Mouse (Mus musculus) left cerebral cortex, postnatal 14 days (tissue): ENCODE data around the gene Pdgfc. TPM values are rescaled to one million over a fixed set of nuclear protein-coding genes. Genes with fewer than 3 reads are reported as not detected.
A peak's percentile ranks its signal among the peaks of the same experiment; 100 is the strongest.

ENCODE experiments used
- DNase-seq, 2 experiments: peaks; one replicate each; pipeline ENCODE4 v3.0.0; 2021 to 2022; ENCODE audit warnings: low spot score in 2 of 2, mixed read lengths in 1 of 2
- intact Hi-C: fragments of 180-260 bp; cut with DNase I; formaldehyde crosslinking; loops from one replicate; pipeline ENCODE4 v1.15.1; 2025
- total RNA-seq, 2 experiments: library from RNA; stranded (reverse); gene quantifications; 2 replicates each; pipeline ENCODE4 v1.2.3; 2021

Gene Pdgfc
- total RNA-seq, 2 experiments from 2014 or later = 6.5 TPM

- DNase-seq = peak; percentile 40 to 49
- intact Hi-C loops = loop anchor here (5.0 kb wide), 3 partner anchors 443 to 888 kb away; no protein-coding TSS in a partner anchor
Observed at GRCm38 (mm10) chr3:81039131-81039653, 3.0 kb downstream of the Pdgfc start.

- intact Hi-C loops = no loop called here
- no peak for DNase-seq
Observed at GRCm38 (mm10) chr3:81044653-81045343, 8.6 kb downstream of the Pdgfc start.

DNA sequence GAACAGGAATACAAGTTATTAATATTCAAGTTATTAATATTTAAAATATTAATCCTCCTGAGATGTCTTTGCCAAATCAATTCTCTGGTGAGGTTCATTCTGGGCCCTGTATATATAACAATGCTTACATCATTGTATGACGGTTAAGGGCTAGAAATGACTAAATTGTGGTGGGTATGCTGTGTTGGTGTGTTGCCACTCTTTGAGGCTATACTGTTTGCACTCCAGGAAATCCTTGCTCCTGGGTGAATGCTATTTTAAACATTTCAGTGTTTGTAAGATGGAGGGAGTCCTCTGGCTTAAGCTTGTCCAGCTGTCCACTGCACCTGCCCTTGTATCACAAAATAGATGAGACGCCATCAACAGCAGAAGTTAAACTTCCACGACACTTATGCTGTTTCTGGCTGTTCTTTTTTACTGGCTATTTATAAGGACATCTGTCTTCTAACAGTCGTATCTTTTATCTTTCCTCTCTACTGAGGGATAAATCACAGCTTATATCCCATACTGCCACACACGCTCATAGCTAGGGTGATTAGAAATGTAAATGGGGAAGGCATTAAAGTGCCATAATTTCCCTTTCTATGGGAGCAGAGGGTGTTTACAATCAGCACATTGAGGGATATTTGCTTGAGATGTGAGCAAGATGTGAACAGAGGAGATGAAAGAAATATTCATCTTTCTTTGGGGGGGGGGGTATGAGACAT, 9.3 kb downstream of the Pdgfc start:
- no peak for DNase-seq
- intact Hi-C loops = no loop called here

GRCm38 (mm10) chr3:81046652-81047607, 10.7 kb downstream of the Pdgfc start:
- no peak for DNase-seq
- intact Hi-C loops = no loop called here

GRCm38 (mm10) chr3:81051522-81051921, 15.3 kb downstream of the Pdgfc start:
- intact Hi-C loops = no loop called here
- DNase-seq = no peak

GRCm38 (mm10) chr3:81052422-81052821, 16.2 kb downstream of the Pdgfc start:
- intact Hi-C loops = no loop called here

DNA sequence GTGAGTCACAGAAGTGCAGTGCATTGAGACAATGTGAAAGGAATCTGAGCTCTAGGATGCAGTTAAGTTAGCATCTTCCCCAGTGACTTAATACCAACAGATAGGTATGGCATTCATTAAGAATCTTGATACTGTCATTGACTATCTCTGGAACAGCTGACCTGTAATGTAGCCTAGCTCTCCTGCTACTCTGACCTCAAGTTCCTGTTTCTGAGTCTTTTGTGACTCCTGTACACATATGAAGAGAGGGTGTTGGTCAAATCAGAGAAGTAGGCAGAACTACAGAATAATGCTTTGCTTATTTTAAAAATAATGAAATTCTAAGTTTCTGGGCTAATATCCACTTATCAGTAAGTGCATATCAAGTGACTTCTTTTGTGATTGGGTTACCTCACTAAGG, 17.9 kb downstream of the Pdgfc start:
- intact Hi-C loops = no loop called here
- DNase-seq = no peak

More at GRCm38 (mm10) chr3:81052422-81052821, 16.2 kb downstream of the Pdgfc start:
- DNase-seq = no peak

DNA sequence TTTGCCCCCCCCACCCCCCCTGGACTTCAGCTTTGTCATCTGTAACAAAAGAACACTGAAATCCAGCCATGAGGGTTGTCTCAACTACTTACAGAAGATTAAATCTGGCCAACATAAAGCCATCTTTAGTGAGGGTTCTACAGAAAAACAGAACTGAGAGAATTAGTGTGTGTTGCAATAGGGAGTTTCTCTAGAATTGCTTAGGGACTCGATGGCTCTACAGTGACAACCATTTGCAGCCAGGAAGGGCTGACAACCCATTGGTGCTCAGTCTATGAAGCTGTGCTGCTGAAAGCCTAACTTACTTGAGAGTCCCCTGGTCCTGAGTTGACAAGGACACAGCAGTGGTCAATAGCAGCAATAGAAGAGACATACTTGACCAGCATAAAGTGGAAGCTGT, 21.5 kb downstream of the Pdgfc start:
- intact Hi-C loops = no loop called here
- no peak for DNase-seq

DNA sequence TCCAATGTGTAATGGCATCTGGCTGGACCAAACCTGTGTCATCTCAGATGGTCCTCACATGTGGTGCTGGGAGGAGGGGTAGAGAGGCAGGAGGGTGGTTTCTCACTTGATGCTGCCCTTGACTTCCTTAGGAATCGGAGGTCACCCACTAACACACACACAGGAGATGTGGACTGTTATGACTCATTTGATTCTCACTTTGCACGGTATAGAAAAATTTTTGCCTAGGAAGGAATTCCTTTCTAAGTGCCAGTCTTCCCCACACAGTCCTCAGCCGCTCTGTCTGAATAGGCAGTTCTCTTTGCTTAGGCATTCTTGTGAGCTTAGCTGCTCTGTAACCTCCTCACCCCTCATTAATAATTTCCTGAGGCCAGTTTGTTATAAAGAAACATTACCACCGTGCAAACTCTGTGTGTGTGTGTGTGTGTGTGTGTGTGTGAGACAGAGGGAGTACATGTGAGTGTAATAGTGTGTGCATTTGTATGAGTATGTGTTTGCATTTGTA, 22.4 kb downstream of the Pdgfc start:
- intact Hi-C loops = no loop called here
- no peak for DNase-seq

DNA sequence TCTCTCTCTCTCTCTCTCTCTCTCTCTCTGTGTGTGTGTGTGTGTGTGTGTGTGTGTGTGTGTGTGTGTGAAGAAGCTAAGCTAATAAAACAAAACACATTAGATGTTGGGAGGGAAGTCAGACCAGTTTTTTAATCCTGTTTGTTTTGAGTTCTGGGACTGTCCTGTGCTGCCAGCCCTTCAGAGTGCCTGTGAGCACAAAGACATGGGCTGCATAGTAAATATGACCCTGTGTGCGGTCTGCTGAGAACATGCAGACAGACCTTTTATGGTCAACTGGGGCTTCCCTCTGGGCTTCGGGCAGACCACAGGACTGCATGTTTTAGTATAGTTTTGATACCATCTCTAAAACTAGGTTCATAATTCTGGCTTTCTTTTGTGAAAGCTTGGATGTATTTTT, 32.3 kb downstream of the Pdgfc start:
- intact Hi-C loops = no loop called here
- DNase-seq = no peak

GRCm38 (mm10) chr3:81101136-81101535, 64.9 kb downstream of the Pdgfc start:
- intact Hi-C loops = no loop called here
- no peak for DNase-seq

- intact Hi-C loops = no loop called here
- DNase-seq = peak; percentile 17 to 34
Observed at GRCm38 (mm10) chr3:81102158-81102876, 66.1 kb downstream of the Pdgfc start.

DNA sequence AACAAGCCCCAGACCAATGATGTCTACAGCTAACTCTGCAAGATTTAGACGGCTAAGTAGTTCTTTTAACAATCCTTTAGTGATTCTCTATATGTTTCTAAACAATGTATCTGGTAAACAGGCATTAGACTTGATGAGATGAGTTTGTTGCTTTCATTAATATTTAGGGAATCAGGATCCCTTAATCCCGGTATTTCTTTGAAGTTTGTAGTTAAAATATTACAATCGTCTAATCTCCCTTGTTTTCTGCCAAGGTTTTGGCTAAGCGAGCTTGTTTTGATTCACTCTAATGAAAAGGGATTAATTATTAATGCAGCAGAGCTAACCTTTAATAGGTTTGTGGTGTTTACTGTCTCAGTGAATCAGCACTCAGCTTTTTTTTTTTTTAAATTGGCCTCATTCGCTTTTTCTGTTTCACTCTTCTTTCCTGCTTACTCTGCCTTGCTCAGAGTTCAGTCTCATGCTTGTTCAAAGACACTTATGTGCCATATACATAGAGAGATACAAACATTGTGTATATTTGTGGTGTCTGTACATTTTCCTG, 66.7 kb downstream of the Pdgfc start:
- intact Hi-C loops = no loop called here
- DNase-seq = no peak

DNA sequence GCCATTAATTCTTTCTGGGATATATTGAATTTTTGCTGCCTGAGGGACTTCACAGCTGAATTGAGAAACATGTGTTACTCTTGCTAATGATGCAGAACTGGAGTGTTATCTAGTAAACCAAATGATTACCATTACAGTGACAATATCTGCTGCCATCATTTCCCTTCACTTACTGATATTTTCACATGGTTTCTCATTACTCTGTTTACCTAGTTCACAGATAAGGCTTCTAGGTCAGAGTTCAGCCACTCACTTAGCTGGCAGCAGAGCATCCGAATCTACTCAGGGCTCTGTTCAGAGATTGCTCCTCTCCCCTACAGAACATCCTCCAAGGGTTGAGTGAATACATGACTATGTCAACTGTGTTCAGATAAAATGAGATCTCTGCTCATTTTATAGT, 71.3 kb downstream of the Pdgfc start:
- DNase-seq = no peak
- intact Hi-C loops = no loop called here

- no peak for DNase-seq
- intact Hi-C loops = no loop called here
Observed at GRCm38 (mm10) chr3:81110968-81111367, 74.8 kb downstream of the Pdgfc start.

GRCm38 (mm10) chr3:81112892-81113291, 76.7 kb downstream of the Pdgfc start:
- DNase-seq = no peak
- intact Hi-C loops = no loop called here

GRCm38 (mm10) chr3:81120664-81121063, 84.4 kb downstream of the Pdgfc start:
- intact Hi-C loops = no loop called here
- no peak for DNase-seq

GRCm38 (mm10) chr3:81121731-81122130, 85.5 kb downstream of the Pdgfc start:
- intact Hi-C loops = no loop called here
- no peak for DNase-seq

DNA sequence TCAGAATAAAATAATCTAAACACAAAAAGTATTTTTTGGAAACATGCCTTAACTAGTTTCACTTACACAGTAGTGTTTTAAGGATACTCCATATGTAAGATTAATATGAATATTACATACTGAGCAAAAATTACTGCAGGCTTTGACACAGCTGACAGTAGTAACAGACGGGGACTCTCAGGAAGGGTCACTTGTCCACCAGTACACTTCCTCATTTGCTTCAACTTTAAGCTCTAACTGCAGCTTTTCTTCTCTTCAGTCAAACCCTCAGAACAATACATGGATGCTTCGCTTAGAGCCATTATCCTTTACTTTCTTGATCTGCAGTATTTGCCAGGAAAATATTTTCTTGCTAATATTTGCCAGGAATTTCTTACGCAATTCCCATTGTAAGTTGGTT, 87.2 kb downstream of the Pdgfc start:
- intact Hi-C loops = no loop called here
- no peak for DNase-seq
